Mouse (Mus musculus): ENCODE results near the gene Tff2. TPM values are rescaled to one million over a fixed set of nuclear protein-coding genes. Genes with fewer than 3 reads are reported as not detected.

Tff2 gene
- total RNA-seq, 2 experiments from 2014 or later: not detected

- intact Hi-C loops (cut with DNase I): no loop called here
- no peak for DNase-seq (ENCODE audit: extremely low spot score in 1 of 2, low spot score in 2 of 2)
These were observed 45.3 kb downstream of the Tff2 start for GRCm38 (mm10) chr17:31098788-31099187.

DNA sequence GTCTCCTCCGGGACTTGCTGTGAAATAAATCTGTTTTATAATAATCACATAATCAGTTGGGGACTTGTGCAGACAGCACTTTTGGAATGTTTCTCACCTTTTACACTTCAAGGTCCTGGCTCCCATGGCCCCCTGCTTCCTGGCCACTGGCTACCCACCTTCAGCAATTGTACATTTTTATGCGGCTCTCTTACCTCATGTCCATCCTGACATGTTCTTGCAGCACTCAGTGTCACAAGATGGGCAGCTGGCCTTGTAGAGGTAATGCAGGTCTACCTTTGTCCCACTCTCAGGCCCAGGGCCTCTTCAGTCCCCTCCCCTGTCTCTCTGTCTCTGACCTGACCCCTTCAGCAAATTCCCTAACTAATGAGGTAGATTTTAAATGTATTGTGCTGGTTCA, 47.2 kb downstream of the Tff2 start:
- intact Hi-C loops (cut with DNase I): no loop called here
- no peak for DNase-seq (ENCODE audit: extremely low spot score in 1 of 2, low spot score in 2 of 2)

- intact Hi-C loops (cut with DNase I): no loop called here
- no peak for DNase-seq (ENCODE audit: extremely low spot score in 1 of 2, low spot score in 2 of 2)
These were observed 48.5 kb downstream of the Tff2 start for GRCm38 (mm10) chr17:31095570-31095969.

- intact Hi-C loops (cut with DNase I): no loop called here
- DNase-seq (ENCODE audit: extremely low spot score in 1 of 2, low spot score in 2 of 2): no peak
These were observed 49.3 kb downstream of the Tff2 start for GRCm38 (mm10) chr17:31094781-31095180.

Other genes with a start within 250 kb of the Tff2 start
- under 1 TPM; 0.93 to 0.94 TPM for gene Glp1r, start 242.5 kb downstream of the Tff2 start, total RNA-seq (2021)
- under 1 TPM; 0.08 to 0.09 TPM for gene Umodl1, start 189.6 kb downstream of the Tff2 start, total RNA-seq (2021)
- gene Abcg1, start 86.6 kb downstream of the Tff2 start, total RNA-seq (2021): 10 to 100 TPM; 26.4 to 33.2 TPM
- gene Tff3, start 14.6 kb downstream of the Tff2 start, total RNA-seq (2021): not detected
- gene Tff1, start 21.0 kb upstream of the Tff2 start, total RNA-seq (2021): not detected
- gene Tmprss3, start 54.7 kb upstream of the Tff2 start, total RNA-seq (2021): not detected
- not detected for gene Ubash3a, start 63.6 kb upstream of the Tff2 start, total RNA-seq (2021)
- gene Rsph1, start 133.1 kb upstream of the Tff2 start, total RNA-seq (2021): 10 to 100 TPM; 12.1 to 14.2 TPM
- gene Slc37a1, start 142.5 kb upstream of the Tff2 start, total RNA-seq (2021): 1 to 10 TPM; 6.7 to 7.5 TPM
- 10 to 100 TPM; 32.8 to 41.4 TPM for gene Pde9a, start 241.9 kb upstream of the Tff2 start, total RNA-seq (2021)

Data from left cerebral cortex, postnatal 10 days (tissue).